Mouse (Mus musculus) midbrain, postnatal 0 days (tissue): ENCODE results near the gene Npff. TPM values are rescaled to one million over a fixed set of nuclear protein-coding genes. Genes with fewer than 3 reads are reported as not detected.

Experiments
- ATAC-seq: fragments of 200-750 bp; cut with Nextera tagmentation; 2 replicates; pipeline ENCODE4 v1.8.0; 2017; ENCODE audit warnings: moderate number of reproducible peaks, mild to moderate bottlenecking, moderate TSS enrichment, moderate library complexity; ENCODE audit not compliant: low FRiP score
- DNase-seq: peaks from one replicate; pipeline ENCODE4 v3.0.0-alpha.2; 2015; ENCODE audit warnings: low spot score
- H3K27ac ChIP-seq: fragments of 300-500 bp; sonication (generic); 2 replicates; pipeline ENCODE4 v1.5.1; 2014; ENCODE audit warnings: low read depth, mild to moderate bottlenecking, low read length, mixed read lengths
- H3K27me3 ChIP-seq: fragments of 300-500 bp; sonication (generic); 2 replicates; pipeline ENCODE4 v1.6.1; 2014; ENCODE audit warnings: low read length, control low read depth, mixed read lengths; ENCODE audit not compliant: insufficient read depth
- H3K36me3 ChIP-seq: fragments of 300-500 bp; sonication (generic); 2 replicates; pipeline ENCODE4 v1.6.1; 2014; ENCODE audit warnings: low read length, control low read depth, mixed read lengths; ENCODE audit not compliant: insufficient read depth
- H3K4me1 ChIP-seq: fragments of 300-500 bp; sonication (generic); 2 replicates; pipeline ENCODE4 v1.6.1; 2014; ENCODE audit warnings: mild to moderate bottlenecking, control low read depth, antibody characterized with exemption, low read length, mixed read lengths; ENCODE audit not compliant: insufficient read depth
- H3K4me2 ChIP-seq: fragments of 300-500 bp; sonication (generic); 2 replicates; pipeline ENCODE4 v1.6.1; 2014; ENCODE audit warnings: low read depth, mild to moderate bottlenecking, low read length, mixed read lengths; ENCODE audit not compliant: poor library complexity, severe bottlenecking
- H3K4me3 ChIP-seq: fragments of 300-500 bp; sonication (generic); 2 replicates; pipeline ENCODE4 v1.5.1; 2014; ENCODE audit warnings: low read depth, mild to moderate bottlenecking, low read length, moderate library complexity
- H3K9ac ChIP-seq: fragments of 300-500 bp; sonication (generic); replicated peaks from 2 replicates; pipeline ENCODE4 v1.6.1; 2014; ENCODE audit warnings: mild to moderate bottlenecking, low read length, moderate library complexity, mixed read lengths; ENCODE audit not compliant: poor library complexity, severe bottlenecking
- H3K9me3 ChIP-seq: fragments of 300-500 bp; sonication (generic); 2 replicates; pipeline ENCODE4 v1.6.1; 2016; ENCODE audit warnings: low read length, control low read depth
- CTCF ChIP-seq: IDR thresholded peaks from 2 replicates; pipeline ENCODE4 v1.5.1; 2016; ENCODE audit warnings: antibody characterized with exemption, mild to moderate bottlenecking
- WGBS: fragments of 180-500 bp; shearing (Covaris S2); extraction: QIAGEN DNeasy Blood & Tissue Kit; methylation state at CpG from one replicate; pipeline ENCODE4 v1.1.7; 2014; 5-methylcytosine and 5-hydroxymethylcytosine counted together
- polyA plus RNA-seq: library from polyadenylated mRNA; unstranded; fragments of >200 nt; fragmentation: Nextera tagmentation; extraction: Ambion mirVana; gene quantifications from 2 replicates; pipeline ENCODE4 v1.2.1, GENCODE M21; 2015
- total RNA-seq: library from RNA; depleted of rRNA; stranded (reverse); fragments of >200 nt; gene quantifications from 2 replicates; pipeline ENCODE4 v1.2.3, GENCODE M21; 2014

The Npff gene
- total and polyA plus RNA-seq, 2 experiments from 2014 or later = 1.3 to 2.6 TPM

GRCm38 (mm10) chr15:102544801-102545200 is 20.1 kb upstream of the Npff start:
- WGBS = 91% methylated on average over 4 of the region's 4 CpGs
- no peaks in the 10 kb centered on the region for H3K27me3 ChIP-seq
- no peak overlapping the region for H3K4me3 ChIP-seq
- ATAC-seq (no peak), DNase-seq (peak; percentile 21)
- H3K36me3 ChIP-seq = peaks cover 28% of the 10 kb centered on the region
- no peak for TF ChIP-seq CTCF
- no peak overlapping the region for H3K9ac ChIP-seq
- H3K27ac ChIP-seq = no peak overlapping the region
- no peaks in the 10 kb centered on the region for H3K4me1 ChIP-seq
- no peak overlapping the region for H3K4me2 ChIP-seq
- no peaks in the 10 kb centered on the region for H3K9me3 ChIP-seq

GRCm38 (mm10) chr15:102533926-102534325 is 9.2 kb upstream of the Npff start:
- H3K36me3 ChIP-seq = peaks cover 47% of the 10 kb centered on the region
- TF ChIP-seq CTCF = no peak
- H3K27me3 ChIP-seq = no peaks in the 10 kb centered on the region
- no peak for DNase-seq
- no peak overlapping the region for H3K4me2 ChIP-seq
- no peaks in the 10 kb centered on the region for H3K9me3 ChIP-seq
- H3K4me3 ChIP-seq = no peak overlapping the region
- no peaks in the 10 kb centered on the region for H3K4me1 ChIP-seq
- no peak for ATAC-seq
- WGBS = 93% methylated on average over 7 of the region's 7 CpGs
- no peak overlapping the region for H3K9ac ChIP-seq
- no peak overlapping the region for H3K27ac ChIP-seq

GRCm38 (mm10) chr15:102532106-102532900 is 7.6 kb upstream of the Npff start:
- no peak overlapping the region for H3K27ac ChIP-seq
- H3K36me3 ChIP-seq = peaks cover 55% of the 10 kb centered on the region
- H3K4me3 ChIP-seq = no peak overlapping the region
- H3K9ac ChIP-seq = no peak overlapping the region
- DNase-seq (peak; percentile 37), ATAC-seq (no peak)
- H3K4me2 ChIP-seq = no peak overlapping the region
- H3K9me3 ChIP-seq = no peaks in the 10 kb centered on the region
- WGBS = 86% methylated on average over 3 of the region's 3 CpGs
- TF ChIP-seq CTCF = no peak
- no peaks in the 10 kb centered on the region for H3K27me3 ChIP-seq
- no peaks in the 10 kb centered on the region for H3K4me1 ChIP-seq

GRCm38 (mm10) chr15:102531586-102531985 is 6.8 kb upstream of the Npff start:
- no peak overlapping the region for H3K4me2 ChIP-seq
- H3K27me3 ChIP-seq = no peaks in the 10 kb centered on the region
- H3K4me3 ChIP-seq = no peak overlapping the region
- no peaks in the 10 kb centered on the region for H3K4me1 ChIP-seq
- no peak for ATAC-seq
- WGBS = 91% methylated on average over 4 of the region's 4 CpGs
- peaks cover 55% of the 10 kb centered on the region for H3K36me3 ChIP-seq
- no peak overlapping the region for H3K27ac ChIP-seq
- no peak for DNase-seq
- no peaks in the 10 kb centered on the region for H3K9me3 ChIP-seq
- TF ChIP-seq CTCF = no peak
- H3K9ac ChIP-seq = no peak overlapping the region

GRCm38 (mm10) chr15:102530566-102530965 is 5.8 kb upstream of the Npff start:
- ATAC-seq = no peak
- H3K9me3 ChIP-seq = no peaks in the 10 kb centered on the region
- no peak overlapping the region for H3K27ac ChIP-seq
- no peaks in the 10 kb centered on the region for H3K27me3 ChIP-seq
- no peaks in the 10 kb centered on the region for H3K4me1 ChIP-seq
- no peak overlapping the region for H3K9ac ChIP-seq
- no peak for TF ChIP-seq CTCF
- no peak for DNase-seq
- H3K36me3 ChIP-seq = peaks cover 55% of the 10 kb centered on the region
- H3K4me2 ChIP-seq = no peak overlapping the region
- H3K4me3 ChIP-seq = no peak overlapping the region
- 86% methylated on average over 4 of the region's 4 CpGs for WGBS

GRCm38 (mm10) chr15:102528396-102528795 is 3.7 kb upstream of the Npff start:
- Histone ChIP-seq H3K4me1 (no peaks in the 10 kb centered on the region), H3K9me3 (no peaks in the 10 kb centered on the region), H3K9ac (no peak overlapping the region), H3K4me2 (no peak overlapping the region), H3K27ac (no peak overlapping the region), H3K4me3 (no peak overlapping the region), H3K27me3 (no peaks in the 10 kb centered on the region), H3K36me3 (peaks cover 54% of the 10 kb centered on the region)
- WGBS = 100% methylated on average over 1 of the region's 1 CpGs
- DNase-seq (no peak), ATAC-seq (no peak)
- TF ChIP-seq CTCF = no peak
